In genomic region chr17:87585355-87585754, GRCm38 (mm10) we compare ENCODE assay signal across 33 mouse cellular contexts. TPM values are rescaled to one million over a fixed set of nuclear protein-coding genes. Genes with fewer than 3 reads are reported as not detected.
DNase-seq lines count a peak whose midpoint lies in the region; ATAC-seq and TF ChIP-seq lines count a peak whose summit lies in the region.
"Had no signal": no experiment of that assay in that cellular context is flagged by ENCODE, and none has a peak within 500 bp of the region (broad histone marks: within the 10 kb centered on the region; RNA-seq: fewer than 3 reads in every experiment).

No protein-coding gene starts in this region.

- no peaks in the 10 kb centered on the region for H3K36me3 ChIP-seq in kidney, adult 2 months (ENCODE audit: control insufficient read depth, insufficient read depth, low read length)
- no peaks in the 10 kb centered on the region for H3K36me3 ChIP-seq in intestine, embryonic 14.5 days (ENCODE audit: control insufficient read depth, insufficient read depth, low read length)
- H3K36me3 ChIP-seq: embryonic facial prominence, embryonic 13.5 days; forebrain, embryonic 10.5 days; forebrain, embryonic 15.5 days; limb, embryonic 10.5 days; limb, embryonic 15.5 days; liver, embryonic 13.5 days; midbrain, embryonic 10.5 days; midbrain, embryonic 15.5 days had no signal

- 21% methylated on average over 6 of the region's 6 CpGs for WGBS in kidney, adult 2 months
- 54% methylated on average over 6 of the region's 6 CpGs for WGBS in intestine, embryonic 14.5 days

- TF ChIP-seq CTCF in kidney, adult 2 months (conservative IDR thresholded peaks at IDR 0.05; ENCODE audit: insufficient read depth, insufficient read length, low read depth, low read length): no peak

- H3K27ac ChIP-seq in kidney, adult 2 months (ENCODE audit: insufficient read depth, low read depth, low read length): no peak overlapping the region
- H3K27ac ChIP-seq in intestine, embryonic 14.5 days (ENCODE audit: low read depth): no peak overlapping the region
- H3K27ac ChIP-seq: embryonic facial prominence, embryonic 13.5 days; forebrain, embryonic 10.5 days; forebrain, embryonic 15.5 days; limb, embryonic 10.5 days; limb, embryonic 15.5 days; liver, embryonic 13.5 days; macrophage; midbrain, embryonic 10.5 days; midbrain, embryonic 15.5 days had no signal

- DNase-seq in kidney, adult 2 months: peak; percentile 15
- no peak for DNase-seq in kidney, adult 11 months
- peak; percentile 16 to 26 for DNase-seq in kidney, postnatal 36 days
- DNase-seq in kidney, postnatal 10 days: no peak
- DNase-seq in intestine, embryonic 14.5 days (ENCODE audit: low spot score): no peak
- no peak for DNase-seq in gastrocnemius, postnatal 10 days
- DNase-seq in neural tube, embryonic 10.5 days (ENCODE audit: extremely low spot score, low spot score): no peak
- DNase-seq: adrenal gland, postnatal 25 days; cerebellum, adult 18-20 months; cerebellum, postnatal 10 days; gastrocnemius, postnatal 36 days; heart, adult 18-20 months; heart, postnatal 36 days; layer of hippocampus, postnatal 36 days; liver, embryonic 13.5 days; lung, adult 18-20 months; right cerebral cortex, postnatal 25 days; spleen, adult 18-20 months; thymus, postnatal 4 days had no signal

- 0 out of 2 replicates have a peak, but pooled peaks have one; percentile 53 for ATAC-seq in intestine, embryonic 14.5 days (replicated peaks; ENCODE audit: low FRiP score, low TSS enrichment, low read depth)
- ATAC-seq: CD4-positive, CD25-positive, alpha-beta regulatory T cell, adult 4 months; forebrain, embryonic 15.5 days; lung, postnatal 0 days; midbrain, embryonic 15.5 days had no signal

- no peaks in the 10 kb centered on the region for H3K27me3 ChIP-seq in kidney, adult 2 months (replicated peaks; ENCODE audit: control insufficient read depth, insufficient read depth, low read length)
- no peaks in the 10 kb centered on the region for H3K27me3 ChIP-seq in intestine, embryonic 14.5 days (replicated peaks; ENCODE audit: control insufficient read depth, insufficient read depth, low read length)
- H3K27me3 ChIP-seq: embryonic facial prominence, embryonic 13.5 days; forebrain, embryonic 15.5 days; limb, embryonic 15.5 days; liver, embryonic 13.5 days; midbrain, embryonic 15.5 days had no signal

- no peak overlapping the region for H3K4me2 ChIP-seq in intestine, embryonic 14.5 days (ENCODE audit: low read length)
- H3K4me2 ChIP-seq: embryonic facial prominence, embryonic 13.5 days; forebrain, embryonic 15.5 days; heart, embryonic 11.5 days; limb, embryonic 15.5 days; liver, embryonic 13.5 days; midbrain, embryonic 15.5 days had no signal

- no peak overlapping the region for H3K9ac ChIP-seq in intestine, embryonic 14.5 days (ENCODE audit: low read length)
- H3K9ac ChIP-seq: embryonic facial prominence, embryonic 13.5 days; forebrain, embryonic 15.5 days; limb, embryonic 15.5 days; liver, embryonic 13.5 days; midbrain, embryonic 15.5 days had no signal

- 0 out of 2 replicates have a peak, but pooled peaks cover 3% of the 10 kb centered on the region for H3K4me1 ChIP-seq in kidney, adult 2 months (ENCODE audit: control insufficient read depth, insufficient read depth, low read length)
- no peaks in the 10 kb centered on the region for H3K4me1 ChIP-seq in intestine, embryonic 14.5 days (replicated peaks; ENCODE audit: control insufficient read depth, insufficient read depth, low read length)
- H3K4me1 ChIP-seq: embryonic facial prominence, embryonic 13.5 days; forebrain, embryonic 10.5 days; forebrain, embryonic 15.5 days; limb, embryonic 10.5 days; limb, embryonic 15.5 days; liver, embryonic 13.5 days; midbrain, embryonic 10.5 days; midbrain, embryonic 15.5 days had no signal

- H3K9me3 ChIP-seq in intestine, embryonic 14.5 days (ENCODE audit: control insufficient read depth, low read length): peaks cover 4% of the 10 kb centered on the region; the same call in 1 of the 2 replicates
- H3K9me3 ChIP-seq: limb, embryonic 15.5 days; liver, embryonic 13.5 days; midbrain, embryonic 15.5 days had no signal

- no peak for TF ChIP-seq POLR2A in kidney, adult 2 months (IDR thresholded peaks at IDR 0.05; ENCODE audit: low read depth, low read length)

- no peak overlapping the region for H3K4me3 ChIP-seq in kidney, adult 2 months (ENCODE audit: insufficient read depth, low read depth, low read length)
- no peak overlapping the region for H3K4me3 ChIP-seq in intestine, embryonic 14.5 days (ENCODE audit: low read depth, low read length)
- H3K4me3 ChIP-seq: embryonic facial prominence, embryonic 13.5 days; forebrain, embryonic 10.5 days; forebrain, embryonic 15.5 days; limb, embryonic 10.5 days; limb, embryonic 15.5 days; liver, embryonic 13.5 days; midbrain, embryonic 10.5 days; midbrain, embryonic 15.5 days had no signal

RNA-seq across cellular contexts. Expression of gene Epcam, which starts 50.4 kb away (rescaled TPM):
- 59.5 and 73.8 TPM in 2 replicates for polyA plus RNA-seq in kidney, adult 2 months (2012; rRNA removed)
- 792 and 803 TPM in 2 replicates for polyA plus RNA-seq in intestine, embryonic 14.5 days (2014; fragmentation: Nextera tagmentation; extraction: Ambion mirVana)
- not detected for total RNA-seq in gastrocnemius, postnatal 10 days (2021)
- total RNA-seq: adrenal gland, adult 18-20 months; adrenal gland, postnatal 25 days; common myeloid progenitor, adult 5-6 weeks; gastrocnemius, adult 18-20 months; gastrocnemius, postnatal 36 days; heart, postnatal 36 days had no signal
- polyA plus RNA-seq: macrophage had no signal

Comparison
In these comparisons a context has a peak if more than half of its experiments do, and no peak if none do; other contexts are left out.
1. DNase-seq: peak in kidney, adult 2 months (single experiment) and kidney, postnatal 36 days (2 of 2); none in kidney, adult 11 months (single experiment), kidney, postnatal 10 days (single experiment), intestine, embryonic 14.5 days (single experiment), gastrocnemius, postnatal 10 days (single experiment) and neural tube, embryonic 10.5 days (single experiment).
2. RNA of gene Epcam, which starts 50.4 kb away (polyA plus RNA-seq): 792 to 803 TPM in intestine, embryonic 14.5 days; 59.5 to 73.8 TPM in kidney, adult 2 months; every median in the first group is over 10 times any median in the second.